Mouse (Mus musculus) T-cell, adult 2 months (primary cell): ENCODE measurements around the gene Tfap2c.

ENCODE experiments used
- DNase-seq: peaks from one replicate; pipeline ENCODE4 v3.0.0; 2022; ENCODE audit warnings: low spot score

Tfap2c gene

GRCm38 (mm10) chr2:172549371-172550155, at the start of gene Tfap2c:
Tfap2c (plus strand) TSS chr2:172549593.
- DNase-seq, result no peak

DNA sequence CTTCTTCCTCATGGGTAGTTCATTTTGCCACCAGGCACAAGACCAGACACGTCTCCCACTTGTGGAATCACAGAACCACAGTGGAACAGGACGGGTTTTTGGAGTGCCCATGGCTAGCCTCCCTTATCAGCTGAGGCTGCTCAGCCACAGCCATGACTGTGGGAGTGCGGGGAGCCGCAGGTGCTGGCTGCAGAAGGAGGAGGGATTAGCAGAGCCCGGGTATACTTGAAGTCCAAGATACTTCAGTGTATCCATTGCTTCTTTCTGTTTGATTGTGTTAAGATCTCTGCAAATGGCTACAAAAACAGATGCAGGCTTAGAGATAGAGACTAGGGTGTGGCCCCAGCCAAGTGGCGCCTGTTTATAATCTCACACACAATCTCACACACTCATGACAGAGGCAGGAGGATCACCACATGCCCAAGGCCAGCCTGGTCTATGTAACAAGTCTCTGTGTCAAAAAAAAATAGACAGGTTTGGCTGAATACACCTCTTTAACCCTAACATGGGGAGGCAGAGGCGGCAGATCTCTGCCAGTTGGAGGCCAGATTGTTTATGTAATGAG, 48.6 kb upstream of the Tfap2c start:
- no peak for DNase-seq

DNA sequence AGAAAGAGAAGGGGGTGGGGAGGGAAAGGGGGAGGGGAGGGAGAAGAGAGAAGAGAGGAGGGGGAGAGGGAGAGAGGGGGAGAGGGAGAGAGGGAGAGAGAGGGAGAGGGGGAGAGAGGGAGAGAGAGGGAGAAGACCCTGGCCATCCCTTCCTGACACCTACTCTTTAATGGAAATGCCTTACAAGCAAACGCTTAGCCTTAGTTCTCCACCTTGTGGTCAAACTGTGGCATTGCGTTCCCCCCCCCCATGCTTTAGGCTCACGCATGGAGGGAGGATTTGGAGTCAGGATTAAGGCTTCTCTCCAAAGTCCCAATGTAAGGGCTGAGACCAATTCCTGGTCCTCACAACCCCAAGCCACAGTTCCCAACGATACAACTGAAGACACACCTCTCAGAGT, 48.1 kb upstream of the Tfap2c start:
- DNase-seq, result no peak

- no peak for DNase-seq
Measured at GRCm38 (mm10) chr2:172502168-172502567, 47.2 kb upstream of the Tfap2c start.

GRCm38 (mm10) chr2:172506121-172506520, 43.3 kb upstream of the Tfap2c start:
- DNase-seq, result no peak

GRCm38 (mm10) chr2:172510056-172510712, 39.2 kb upstream of the Tfap2c start:
- no peak for DNase-seq

- DNase-seq, result no peak
Measured at GRCm38 (mm10) chr2:172510899-172511298, 38.5 kb upstream of the Tfap2c start.

DNA sequence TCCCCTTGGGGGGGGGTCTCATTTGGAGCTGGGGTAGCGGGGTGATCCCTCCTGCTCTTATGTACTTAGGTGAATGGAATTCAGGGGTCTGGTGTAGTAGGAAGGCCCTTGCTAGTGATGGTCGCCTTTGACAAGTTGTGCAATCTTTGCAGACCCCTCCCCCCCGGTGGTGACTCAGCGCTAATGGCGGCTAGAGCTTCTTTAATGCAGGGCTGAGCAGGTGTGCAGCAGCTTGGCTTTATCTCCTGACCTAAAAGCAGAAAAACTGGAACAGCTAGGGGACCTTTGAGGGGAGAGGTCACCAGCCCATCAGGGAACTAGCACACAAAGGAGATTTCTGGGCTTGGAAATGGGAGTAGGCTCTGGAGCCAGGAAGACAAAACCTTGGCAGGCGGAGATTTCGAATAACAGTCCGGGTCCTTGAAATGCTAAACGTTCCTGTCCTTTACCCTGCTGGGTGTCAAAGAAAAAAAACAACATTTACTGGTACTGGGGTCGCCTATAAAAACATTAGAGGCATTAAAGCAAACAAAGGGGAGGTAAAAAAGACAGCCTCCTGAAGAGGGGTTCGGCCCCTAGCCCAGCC, 32.9 kb upstream of the Tfap2c start:
- no peak for DNase-seq

- DNase-seq, result no peak
Measured at GRCm38 (mm10) chr2:172520616-172521371, 28.6 kb upstream of the Tfap2c start.

- no peak for DNase-seq
Measured at GRCm38 (mm10) chr2:172522528-172522927, 26.9 kb upstream of the Tfap2c start.

DNA sequence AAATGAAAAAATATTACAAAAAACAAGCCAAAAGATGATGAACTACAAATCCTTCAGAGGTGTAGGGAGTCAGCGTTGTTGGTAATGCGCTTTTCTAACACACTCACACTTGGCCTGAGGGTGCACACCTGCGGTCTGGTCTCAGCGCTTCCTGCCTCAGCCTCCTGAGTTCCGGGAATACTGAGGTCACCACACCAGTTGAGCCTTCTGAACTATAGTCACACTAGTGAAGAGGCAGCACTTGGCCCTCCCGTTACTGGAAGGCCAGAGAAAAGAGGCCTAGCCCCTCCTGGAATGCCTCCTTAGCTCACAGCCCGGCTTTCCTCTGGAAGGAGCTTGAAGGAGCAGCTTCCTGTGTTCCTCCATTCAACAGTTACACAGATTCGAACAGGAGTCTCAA, 22.2 kb upstream of the Tfap2c start:
- no peak for DNase-seq

DNA sequence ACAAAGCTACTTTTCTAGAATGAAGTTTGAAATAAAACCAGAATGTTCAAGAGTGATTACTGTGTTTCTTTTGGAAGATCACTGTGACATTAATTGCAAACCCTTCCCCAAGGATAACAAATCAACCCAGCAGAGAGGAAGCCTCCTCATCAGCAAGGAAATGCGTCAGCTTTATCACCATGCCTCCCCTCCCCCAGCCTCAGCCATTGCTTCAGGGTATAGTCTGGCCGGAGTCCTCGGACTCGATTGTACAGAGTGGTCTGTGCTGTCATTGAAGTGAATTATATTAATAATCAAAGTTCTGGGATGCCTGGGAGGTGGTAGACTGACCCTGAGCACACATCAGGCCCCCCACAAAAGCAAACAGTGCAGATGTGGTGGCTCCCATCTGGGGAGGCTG, 5.4 kb upstream of the Tfap2c start:
- DNase-seq, result no peak

DNA sequence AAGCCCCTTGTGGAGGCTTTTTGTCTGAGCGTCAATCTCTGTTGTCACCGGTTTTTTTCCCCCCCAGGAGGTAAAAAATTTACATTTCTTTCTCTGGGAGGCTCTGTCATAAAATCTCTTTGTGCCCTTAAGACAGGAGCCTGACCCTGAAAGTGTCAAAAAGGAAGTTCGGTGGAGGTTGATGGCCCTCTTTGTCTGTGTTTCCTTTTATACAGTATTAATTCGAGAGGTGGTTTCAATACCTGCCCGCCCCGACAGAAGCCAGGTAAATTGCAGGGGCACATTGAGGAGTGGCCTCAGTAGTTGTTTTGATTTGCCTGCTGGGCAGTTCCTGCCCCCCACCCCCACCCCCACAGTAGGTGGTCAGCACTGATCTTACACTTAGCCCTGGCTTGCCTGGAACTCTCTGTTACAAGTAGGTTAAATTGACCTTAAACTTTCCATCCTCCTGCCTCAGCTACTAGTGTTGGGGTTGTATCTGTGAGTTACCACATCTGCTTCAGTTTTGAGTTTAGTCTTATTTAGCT, 4.7 kb upstream of the Tfap2c start:
- no peak for DNase-seq

- DNase-seq, result no peak
Measured at GRCm38 (mm10) chr2:172545592-172546235, 3.7 kb upstream of the Tfap2c start.

- DNase-seq, result no peak
Measured at GRCm38 (mm10) chr2:172546551-172546950, 2.8 kb upstream of the Tfap2c start.

GRCm38 (mm10) chr2:172547116-172547515, 2.3 kb upstream of the Tfap2c start:
- no peak for DNase-seq

- no peak for DNase-seq
Measured at GRCm38 (mm10) chr2:172547807-172548586, 1.4 kb upstream of the Tfap2c start.

GRCm38 (mm10) chr2:172548672-172549255, 629 bp upstream of the Tfap2c start:
- no peak for DNase-seq

GRCm38 (mm10) chr2:172550364-172551080, 1.1 kb downstream of the Tfap2c start:
- DNase-seq, result peak; percentile 9
